Mouse (Mus musculus): ENCODE results near the gene Nell2. TPM values are rescaled to one million over a fixed set of nuclear protein-coding genes. Genes with fewer than 3 reads are reported as not detected.
"Not testable (repeated sequence)": the region's sequence is repeated elsewhere in the genome, so short reads cannot be mapped to it uniquely, and the experiment has no call there.

Gene Nell2
- polyA plus RNA-seq, 1 experiment = 0.30 TPM

DNA sequence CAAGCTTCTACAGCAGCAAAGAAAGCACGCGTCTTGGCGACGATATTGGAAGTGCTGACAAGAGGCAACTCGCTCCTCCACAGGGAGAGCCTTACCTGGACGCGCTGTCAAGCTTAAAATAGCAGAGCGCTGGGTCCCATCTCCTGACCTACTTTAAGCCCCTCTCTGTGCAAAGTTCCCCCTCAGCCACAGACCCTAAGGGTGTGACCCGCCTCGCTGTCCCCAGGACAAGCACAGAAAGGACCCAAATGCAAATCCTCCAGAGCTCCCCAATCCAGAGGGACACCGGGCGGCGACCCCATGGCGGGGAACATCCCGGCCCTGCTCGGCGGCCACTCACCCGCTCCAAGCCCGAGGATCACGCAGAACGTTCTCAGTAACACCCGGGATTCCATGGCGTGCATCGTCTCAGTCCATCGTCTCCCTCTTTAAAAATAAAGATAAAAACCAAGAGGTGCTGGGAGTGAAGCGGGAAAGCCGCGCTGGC, 855 bp downstream of the Nell2 start:
- Histone ChIP-seq H3K4me1 (ENCODE audit: control insufficient read depth, insufficient read depth, low read length) (no peaks in the 10 kb centered on the region), H3K4me3 (replicated peaks; ENCODE audit: extremely low read depth, low read depth, low read length) (no peak overlapping the region)
- no peak for DNase-seq
- under 1% methylated on average over 28 of the region's 28 CpGs for WGBS
- TF ChIP-seq POLR2A (IDR thresholded peaks at IDR 0.05; ENCODE audit: borderline replicate concordance, extremely low read depth, low read depth, low read length) = no peak
- no peak for TF ChIP-seq CTCF (IDR thresholded peaks at IDR 0.05; ENCODE audit: insufficient read depth, low read length)

- WGBS = 6% methylated on average over 27 of the region's 27 CpGs
- Histone ChIP-seq H3K4me1 (ENCODE audit: control insufficient read depth, insufficient read depth, low read length) (no peaks in the 10 kb centered on the region), H3K4me3 (replicated peaks; ENCODE audit: extremely low read depth, low read depth, low read length) (no peak overlapping the region)
- no peak for TF ChIP-seq POLR2A (IDR thresholded peaks at IDR 0.05; ENCODE audit: borderline replicate concordance, extremely low read depth, low read depth, low read length)
- TF ChIP-seq CTCF (IDR thresholded peaks at IDR 0.05; ENCODE audit: insufficient read depth, low read length) = no peak
- no peak for DNase-seq
These were observed 1.5 kb downstream of the Nell2 start for GRCm38 (mm10) chr15:95526626-95527411.

- DNase-seq = no peak
- WGBS = 10% methylated on average over 5 of the region's 5 CpGs
- H3K4me1 ChIP-seq (ENCODE audit: control insufficient read depth, insufficient read depth, low read length) = no peaks in the 10 kb centered on the region
- no peak overlapping the region for H3K4me3 ChIP-seq (replicated peaks; ENCODE audit: extremely low read depth, low read depth, low read length)
- no peak for TF ChIP-seq CTCF (IDR thresholded peaks at IDR 0.05; ENCODE audit: insufficient read depth, low read length)
- TF ChIP-seq POLR2A (IDR thresholded peaks at IDR 0.05; ENCODE audit: borderline replicate concordance, extremely low read depth, low read depth, low read length) = no peak
These were observed 2.4 kb downstream of the Nell2 start for GRCm38 (mm10) chr15:95525997-95526396.

GRCm38 (mm10) chr15:95518204-95518603, 10.2 kb downstream of the Nell2 start:
- WGBS = 62% methylated on average over 3 of the region's 3 CpGs
- H3K4me1 ChIP-seq (ENCODE audit: control insufficient read depth, insufficient read depth, low read length) = no peaks in the 10 kb centered on the region
- DNase-seq = no peak
- TF ChIP-seq POLR2A (IDR thresholded peaks at IDR 0.05; ENCODE audit: borderline replicate concordance, extremely low read depth, low read depth, low read length) = no peak
- TF ChIP-seq CTCF (IDR thresholded peaks at IDR 0.05; ENCODE audit: insufficient read depth, low read length) = no peak
- H3K4me3 ChIP-seq (replicated peaks; ENCODE audit: extremely low read depth, low read depth, low read length) = no peak overlapping the region

DNA sequence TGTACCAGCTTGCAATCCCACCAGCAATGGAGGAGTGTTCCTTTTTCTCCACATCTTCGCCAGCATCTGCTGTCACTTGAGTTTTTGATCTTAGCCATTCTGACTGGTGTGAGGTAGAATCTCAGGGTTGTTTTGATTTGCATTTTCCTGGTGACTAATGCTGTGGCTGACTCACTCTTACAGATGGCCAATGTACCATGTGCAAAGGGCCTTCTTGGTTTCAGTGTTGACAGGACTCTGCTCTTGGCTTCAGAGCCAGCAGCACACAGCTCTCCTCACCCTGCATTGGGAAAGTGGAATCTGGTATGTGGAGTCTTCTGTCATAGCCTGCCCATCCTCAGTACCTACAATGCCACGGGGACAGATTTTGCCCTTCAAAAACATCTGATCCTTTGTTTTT, 15.1 kb downstream of the Nell2 start:
- WGBS = 71% methylated on average over 2 of the region's 2 CpGs

GRCm38 (mm10) chr15:95495666-95496065, 32.7 kb downstream of the Nell2 start:
- Histone ChIP-seq H3K4me1 (ENCODE audit: control insufficient read depth, insufficient read depth, low read length) (no peaks in the 10 kb centered on the region), H3K4me3 (replicated peaks; ENCODE audit: extremely low read depth, low read depth, low read length) (no peak overlapping the region)
- no peak for DNase-seq
- WGBS = 54% methylated on average over 4 of the region's 4 CpGs
- TF ChIP-seq POLR2A (IDR thresholded peaks at IDR 0.05; ENCODE audit: borderline replicate concordance, extremely low read depth, low read depth, low read length) (no peak), CTCF (IDR thresholded peaks at IDR 0.05; ENCODE audit: insufficient read depth, low read length) (no peak)

More for the DNA sequence above, 15.1 kb downstream of the Nell2 start:
- not testable (repeated sequence) for DNase-seq; H3K4me1 ChIP-seq (ENCODE audit: control insufficient read depth, insufficient read depth, low read length); H3K4me3 ChIP-seq (replicated peaks; ENCODE audit: extremely low read depth, low read depth, low read length)

DNA sequence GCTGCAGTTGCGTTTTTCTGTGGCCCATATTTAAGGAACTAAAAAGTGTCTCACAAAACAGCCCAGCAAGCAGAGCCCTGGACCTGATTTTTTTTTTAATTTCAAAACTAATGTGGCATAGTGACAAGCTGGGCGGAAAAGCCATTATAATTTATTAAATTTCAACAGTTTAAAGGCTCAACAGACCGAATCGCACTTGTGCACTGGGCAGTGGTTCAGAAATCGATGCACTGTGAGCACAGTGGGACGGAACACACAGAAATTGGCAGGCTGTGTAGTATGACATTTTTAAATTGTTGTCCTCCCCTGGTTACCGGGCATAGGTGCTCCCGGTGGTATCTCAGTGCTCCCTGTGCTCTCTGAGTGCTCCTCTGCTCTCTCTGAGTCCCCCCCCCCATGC, 33.2 kb downstream of the Nell2 start:
- whole genome bisulfite sequencing = 89% methylated on average over 8 of the region's 8 CpGs
- TF ChIP-seq CTCF (IDR thresholded peaks at IDR 0.05; ENCODE audit: insufficient read depth, low read length) (no peak), POLR2A (IDR thresholded peaks at IDR 0.05; ENCODE audit: borderline replicate concordance, extremely low read depth, low read depth, low read length) (no peak)
- H3K4me1 ChIP-seq (ENCODE audit: control insufficient read depth, insufficient read depth, low read length) = no peaks in the 10 kb centered on the region
- DNase-seq = no peak
- no peak overlapping the region for H3K4me3 ChIP-seq (replicated peaks; ENCODE audit: extremely low read depth, low read depth, low read length)

- DNase-seq = no peak
- WGBS = 62% methylated on average over 5 of the region's 5 CpGs
- TF ChIP-seq CTCF (IDR thresholded peaks at IDR 0.05; ENCODE audit: insufficient read depth, low read length) = no peak
- no peak for TF ChIP-seq POLR2A (IDR thresholded peaks at IDR 0.05; ENCODE audit: borderline replicate concordance, extremely low read depth, low read depth, low read length)
- Histone ChIP-seq H3K4me3 (replicated peaks; ENCODE audit: extremely low read depth, low read depth, low read length) (no peak overlapping the region), H3K4me1 (ENCODE audit: control insufficient read depth, insufficient read depth, low read length) (no peaks in the 10 kb centered on the region)
These were observed 36.2 kb downstream of the Nell2 start for GRCm38 (mm10) chr15:95492201-95492600.

GRCm38 (mm10) chr15:95489174-95489573, 39.2 kb downstream of the Nell2 start:
- TF ChIP-seq POLR2A (IDR thresholded peaks at IDR 0.05; ENCODE audit: borderline replicate concordance, extremely low read depth, low read depth, low read length) (no peak), CTCF (IDR thresholded peaks at IDR 0.05; ENCODE audit: insufficient read depth, low read length) (no peak)
- no peak for DNase-seq
- Histone ChIP-seq H3K4me3 (replicated peaks; ENCODE audit: extremely low read depth, low read depth, low read length) (no peak overlapping the region), H3K4me1 (ENCODE audit: control insufficient read depth, insufficient read depth, low read length) (no peaks in the 10 kb centered on the region)
- 79% methylated on average over 4 of the region's 4 CpGs for WGBS

GRCm38 (mm10) chr15:95487961-95488360, 40.4 kb downstream of the Nell2 start:
- 76% methylated on average over 5 of the region's 5 CpGs for WGBS
- Histone ChIP-seq H3K4me1 (ENCODE audit: control insufficient read depth, insufficient read depth, low read length) (no peaks in the 10 kb centered on the region), H3K4me3 (replicated peaks; ENCODE audit: extremely low read depth, low read depth, low read length) (no peak overlapping the region)
- DNase-seq = no peak
- TF ChIP-seq CTCF (IDR thresholded peaks at IDR 0.05; ENCODE audit: insufficient read depth, low read length) (no peak), POLR2A (IDR thresholded peaks at IDR 0.05; ENCODE audit: borderline replicate concordance, extremely low read depth, low read depth, low read length) (no peak)
